Mouse (Mus musculus): ENCODE measurements around the gene Rbmx. TPM values are rescaled to one million over a fixed set of nuclear protein-coding genes. Genes with fewer than 3 reads are reported as not detected.
A peak's percentile ranks its signal among the peaks of the same experiment; 100 is the strongest.

Rbmx gene
- 282 and 296 TPM in 2 replicates for polyA plus RNA-seq (2014; fragmentation: Nextera tagmentation; extraction: Ambion mirVana)

GRCm38 (mm10) chrX:57392367-57393246, at the start of gene Rbmx:
TSS of gene Rbmx (minus strand) at chrX:57393036.
- Histone ChIP-seq H3K36me3 (ENCODE audit: control insufficient read depth, insufficient read depth, low read length) (0 out of 2 replicates have a peak, but pooled peaks cover 2% of the 10 kb centered on the region), H3K9ac (ENCODE audit: low read length) (peak within 1 kb of the TSS; percentile 90), H3K9me3 (ENCODE audit: control insufficient read depth, low read length) (no peaks in the 10 kb centered on the region), H3K4me3 (ENCODE audit: low read depth, low read length) (peak within 1 kb of the TSS; percentile 64), H3K4me2 (peak within 1 kb of the TSS; percentile 43; the same call in 1 of the 2 replicates), H3K4me1 (ENCODE audit: control insufficient read depth, insufficient read depth, low read length) (no peaks in the 10 kb centered on the region), H3K27ac (ENCODE audit: low read depth, low read length) (peak within 1 kb of the TSS; percentile 89), H3K27me3 (ENCODE audit: control insufficient read depth, insufficient read depth, low read length) (no peaks in the 10 kb centered on the region)
- ATAC-seq (ENCODE audit: low FRiP score) (peak; percentile 96), DNase-seq (ENCODE audit: low spot score, missing footprints) (peak; percentile 96)
- 18% methylated on average over 50 of the region's 50 CpGs for WGBS

GRCm38 (mm10) chrX:57433897-57434296, 41.1 kb upstream of the Rbmx start:
- H3K4me2 ChIP-seq = no peak overlapping the region
- no peaks in the 10 kb centered on the region for H3K4me1 ChIP-seq (ENCODE audit: control insufficient read depth, insufficient read depth, low read length)
- no peaks in the 10 kb centered on the region for H3K9me3 ChIP-seq (ENCODE audit: control insufficient read depth, low read length)
- H3K4me3 ChIP-seq (ENCODE audit: low read depth, low read length) = no peak overlapping the region
- no peaks in the 10 kb centered on the region for H3K27me3 ChIP-seq (ENCODE audit: control insufficient read depth, insufficient read depth, low read length)
- no peak overlapping the region for H3K27ac ChIP-seq (ENCODE audit: low read depth, low read length)
- H3K36me3 ChIP-seq (ENCODE audit: control insufficient read depth, insufficient read depth, low read length) = no peaks in the 10 kb centered on the region
- ATAC-seq (ENCODE audit: low FRiP score) = no peak
- whole genome bisulfite sequencing = 92% methylated on average over 2 of the region's 2 CpGs
- no peak overlapping the region for H3K9ac ChIP-seq (ENCODE audit: low read length)
- DNase-seq (ENCODE audit: low spot score, missing footprints) = no peak

- no peaks in the 10 kb centered on the region for H3K9me3 ChIP-seq (ENCODE audit: control insufficient read depth, low read length)
- H3K36me3 ChIP-seq (ENCODE audit: control insufficient read depth, insufficient read depth, low read length) = no peaks in the 10 kb centered on the region
- 20% methylated on average over 2 of the region's 2 CpGs for WGBS
- no peaks in the 10 kb centered on the region for H3K4me1 ChIP-seq (ENCODE audit: control insufficient read depth, insufficient read depth, low read length)
- H3K27me3 ChIP-seq (ENCODE audit: control insufficient read depth, insufficient read depth, low read length) = no peaks in the 10 kb centered on the region
- H3K4me2 ChIP-seq = no peak overlapping the region
- no peak overlapping the region for H3K9ac ChIP-seq (ENCODE audit: low read length)
- H3K4me3 ChIP-seq (ENCODE audit: low read depth, low read length) = no peak overlapping the region
- DNase-seq (ENCODE audit: low spot score, missing footprints) = peak; percentile 87
- no peak for ATAC-seq (ENCODE audit: low FRiP score)
- no peak overlapping the region for H3K27ac ChIP-seq (ENCODE audit: low read depth, low read length)
These were observed 38.8 kb upstream of the Rbmx start for GRCm38 (mm10) chrX:57431610-57432009.

- no peaks in the 10 kb centered on the region for H3K4me1 ChIP-seq (ENCODE audit: control insufficient read depth, insufficient read depth, low read length)
- H3K4me3 ChIP-seq (ENCODE audit: low read depth, low read length) = no peak within 1 kb of the TSS
- H3K36me3 ChIP-seq (ENCODE audit: control insufficient read depth, insufficient read depth, low read length) = no peaks in the 10 kb centered on the region
- H3K9me3 ChIP-seq (ENCODE audit: control insufficient read depth, low read length) = no peaks in the 10 kb centered on the region
- WGBS = 90% methylated on average over 12 of the region's 12 CpGs
- H3K27ac ChIP-seq (ENCODE audit: low read depth, low read length) = no peak within 1 kb of the TSS
- no peak for DNase-seq (ENCODE audit: low spot score, missing footprints)
- no peak within 1 kb of the TSS for H3K9ac ChIP-seq (ENCODE audit: low read length)
- ATAC-seq (ENCODE audit: low FRiP score) = no peak
- no peaks in the 10 kb centered on the region for H3K27me3 ChIP-seq (ENCODE audit: control insufficient read depth, insufficient read depth, low read length)
- no peak within 1 kb of the TSS for H3K4me2 ChIP-seq
These were observed 15.9 kb upstream of the Rbmx start, which contains the start of gene Gm364 for GRCm38 (mm10) chrX:57408769-57409168. TSS of gene Gm364 (plus strand) at chrX:57409154.

- Histone ChIP-seq H3K27me3 (ENCODE audit: control insufficient read depth, insufficient read depth, low read length) (no peaks in the 10 kb centered on the region), H3K4me2 (no peak overlapping the region), H3K9me3 (ENCODE audit: control insufficient read depth, low read length) (no peaks in the 10 kb centered on the region), H3K36me3 (ENCODE audit: control insufficient read depth, insufficient read depth, low read length) (no peaks in the 10 kb centered on the region), H3K27ac (ENCODE audit: low read depth, low read length) (no peak overlapping the region), H3K4me1 (ENCODE audit: control insufficient read depth, insufficient read depth, low read length) (no peaks in the 10 kb centered on the region), H3K9ac (ENCODE audit: low read length) (no peak overlapping the region), H3K4me3 (ENCODE audit: low read depth, low read length) (no peak overlapping the region)
- ATAC-seq (ENCODE audit: low FRiP score) = peak; percentile 22; the same call in 1 of the 2 replicates
- no peak for DNase-seq (ENCODE audit: low spot score, missing footprints)
These were observed 10.8 kb upstream of the Rbmx start for GRCm38 (mm10) chrX:57403651-57404050.

- 73% methylated on average over 1 of the region's 1 CpGs for WGBS
- Histone ChIP-seq H3K27me3 (ENCODE audit: control insufficient read depth, insufficient read depth, low read length) (no peaks in the 10 kb centered on the region), H3K9me3 (ENCODE audit: control insufficient read depth, low read length) (no peaks in the 10 kb centered on the region), H3K4me1 (ENCODE audit: control insufficient read depth, insufficient read depth, low read length) (no peaks in the 10 kb centered on the region), H3K4me3 (ENCODE audit: low read depth, low read length) (no peak overlapping the region), H3K9ac (ENCODE audit: low read length) (no peak overlapping the region), H3K27ac (ENCODE audit: low read depth, low read length) (no peak overlapping the region), H3K4me2 (no peak overlapping the region), H3K36me3 (ENCODE audit: control insufficient read depth, insufficient read depth, low read length) (no peaks in the 10 kb centered on the region)
- no peak for DNase-seq (ENCODE audit: low spot score, missing footprints)
- no peak for ATAC-seq (ENCODE audit: low FRiP score)
These were observed 8.6 kb upstream of the Rbmx start for GRCm38 (mm10) chrX:57401388-57401787.

- Histone ChIP-seq H3K27ac (ENCODE audit: low read depth, low read length) (no peak overlapping the region), H3K4me3 (ENCODE audit: low read depth, low read length) (no peak overlapping the region), H3K4me1 (ENCODE audit: control insufficient read depth, insufficient read depth, low read length) (no peaks in the 10 kb centered on the region), H3K36me3 (ENCODE audit: control insufficient read depth, insufficient read depth, low read length) (0 out of 2 replicates have a peak, but pooled peaks cover 2% of the 10 kb centered on the region), H3K4me2 (peak overlapping the region; percentile 33; the same call in 1 of the 2 replicates), H3K9ac (ENCODE audit: low read length) (peak overlapping the region; percentile 33), H3K9me3 (ENCODE audit: control insufficient read depth, low read length) (no peaks in the 10 kb centered on the region), H3K27me3 (ENCODE audit: control insufficient read depth, insufficient read depth, low read length) (no peaks in the 10 kb centered on the region)
- WGBS = 23% methylated on average over 7 of the region's 7 CpGs
- ATAC-seq (ENCODE audit: low FRiP score) (peak; percentile 33), DNase-seq (ENCODE audit: low spot score, missing footprints) (no peak)
These were observed 576 bp upstream of the Rbmx start for GRCm38 (mm10) chrX:57393412-57393811.

GRCm38 (mm10) chrX:57380915-57381314, 11.9 kb downstream of the Rbmx start:
- ATAC-seq (ENCODE audit: low FRiP score) = no peak

GRCm38 (mm10) chrX:57378579-57378978, 14.3 kb downstream of the Rbmx start:
- no peaks in the 10 kb centered on the region for H3K4me1 ChIP-seq (ENCODE audit: control insufficient read depth, insufficient read depth, low read length)
- ATAC-seq (ENCODE audit: low FRiP score) (no peak), DNase-seq (ENCODE audit: low spot score, missing footprints) (no peak)
- H3K9ac ChIP-seq (ENCODE audit: low read length) = no peak overlapping the region
- no peak overlapping the region for H3K27ac ChIP-seq (ENCODE audit: low read depth, low read length)
- H3K27me3 ChIP-seq (ENCODE audit: control insufficient read depth, insufficient read depth, low read length) = no peaks in the 10 kb centered on the region
- no peak overlapping the region for H3K4me3 ChIP-seq (ENCODE audit: low read depth, low read length)
- H3K4me2 ChIP-seq = no peak overlapping the region
- 84% methylated on average over 3 of the region's 3 CpGs for WGBS
- peaks cover 5% of the 10 kb centered on the region; the same call in 1 of the 2 replicates for H3K36me3 ChIP-seq (ENCODE audit: control insufficient read depth, insufficient read depth, low read length)
- no peaks in the 10 kb centered on the region for H3K9me3 ChIP-seq (ENCODE audit: control insufficient read depth, low read length)

More at GRCm38 (mm10) chrX:57380915-57381314, 11.9 kb downstream of the Rbmx start:
- Histone ChIP-seq H3K4me3 (ENCODE audit: low read depth, low read length) (no peak overlapping the region), H3K4me2 (no peak overlapping the region), H3K36me3 (ENCODE audit: control insufficient read depth, insufficient read depth, low read length) (peaks cover 5% of the 10 kb centered on the region; the same call in 1 of the 2 replicates), H3K27me3 (ENCODE audit: control insufficient read depth, insufficient read depth, low read length) (no peaks in the 10 kb centered on the region), H3K4me1 (ENCODE audit: control insufficient read depth, insufficient read depth, low read length) (no peaks in the 10 kb centered on the region), H3K9ac (ENCODE audit: low read length) (no peak overlapping the region), H3K27ac (ENCODE audit: low read depth, low read length) (no peak overlapping the region), H3K9me3 (ENCODE audit: control insufficient read depth, low read length) (no peaks in the 10 kb centered on the region)
- WGBS = 78% methylated on average over 5 of the region's 5 CpGs
- DNase-seq (ENCODE audit: low spot score, missing footprints) = no peak

All from midbrain, embryonic 11.5 days (tissue).